13 mouse cellular contexts compared by ENCODE assay signal in genomic region chr1:128803058-128803432, GRCm38 (mm10).
DNase-seq lines count a peak whose midpoint lies in the region; ATAC-seq and TF ChIP-seq lines count a peak whose summit lies in the region.
"Had no signal": no experiment of that assay in that cellular context is flagged by ENCODE, and none has a peak within 500 bp of the region (broad histone marks: within the 10 kb centered on the region; RNA-seq: fewer than 3 reads in every experiment).

No protein-coding gene starts in this region.

- no peaks in the 10 kb centered on the region for H3K9me3 ChIP-seq in lung, embryonic 15.5 days
- no peaks in the 10 kb centered on the region for H3K9me3 ChIP-seq in forebrain, embryonic 12.5 days
- no peaks in the 10 kb centered on the region for H3K9me3 ChIP-seq in hindbrain, embryonic 13.5 days
- H3K9me3 ChIP-seq in stomach, embryonic 15.5 days, result no peaks in the 10 kb centered on the region
- H3K9me3 ChIP-seq: embryonic facial prominence, embryonic 12.5 days; megakaryocyte, embryonic 14.5 days had no signal

- no peak for TF ChIP-seq POLR2A in lung, adult 2 months (IDR thresholded peaks at IDR 0.05; ENCODE audit: borderline replicate concordance, extremely low read depth, low read depth, low read length)

- no peaks in the 10 kb centered on the region for H3K36me3 ChIP-seq in lung, embryonic 15.5 days
- no peaks in the 10 kb centered on the region for H3K36me3 ChIP-seq in forebrain, embryonic 12.5 days (replicated peaks)
- H3K36me3 ChIP-seq in hindbrain, embryonic 13.5 days, result no peaks in the 10 kb centered on the region
- H3K36me3 ChIP-seq in stomach, embryonic 15.5 days, result no peaks in the 10 kb centered on the region
- H3K36me3 ChIP-seq: embryonic facial prominence, embryonic 12.5 days had no signal

- TF ChIP-seq CTCF in lung, adult 2 months (IDR thresholded peaks at IDR 0.05; ENCODE audit: insufficient read depth, low read length), result no peak
- no peak for TF ChIP-seq CTCF in left cerebral cortex, adult 2 months (IDR thresholded peaks at IDR 0.05)

- intact Hi-C loops in left cerebral cortex, adult 2 months (cut with DNase I), result no loop called here

- peak overlapping the region; percentile 88 for H3K27ac ChIP-seq in lung, embryonic 15.5 days
- H3K27ac ChIP-seq in forebrain, embryonic 12.5 days, result no peak overlapping the region
- H3K27ac ChIP-seq in hindbrain, embryonic 13.5 days, result peak overlapping the region; percentile 55; the same call in 1 of the 2 replicates
- peak overlapping the region; percentile 31 for H3K27ac ChIP-seq in stomach, embryonic 15.5 days
- H3K27ac ChIP-seq in left cerebral cortex, adult 2 months, result no peak overlapping the region
- H3K27ac ChIP-seq: embryonic facial prominence, embryonic 12.5 days had no signal

- DNase-seq in lung, adult 2 months, result no peak
- no peak for DNase-seq in left cerebral cortex, adult 2 months (ENCODE audit: extremely low spot score in 1 of 2, low spot score in 2 of 2)
- no peak for DNase-seq in thymus, postnatal 25 days
- DNase-seq: cerebellum, adult 18-20 months; kidney, adult 8-10 months; layer of hippocampus, postnatal 36 days; thymus, postnatal 4 days had no signal

- H3K4me1 ChIP-seq in lung, embryonic 15.5 days, result peaks cover 11% of the 10 kb centered on the region
- no peaks in the 10 kb centered on the region for H3K4me1 ChIP-seq in lung, adult 2 months (ENCODE audit: control insufficient read depth, insufficient read depth, low read length)
- peaks cover 32% of the 10 kb centered on the region for H3K4me1 ChIP-seq in forebrain, embryonic 12.5 days
- H3K4me1 ChIP-seq in hindbrain, embryonic 13.5 days (replicated peaks), result peaks cover 29% of the 10 kb centered on the region
- H3K4me1 ChIP-seq in stomach, embryonic 15.5 days, result 0 out of 2 replicates have a peak, but pooled peaks cover 11% of the 10 kb centered on the region
- H3K4me1 ChIP-seq: megakaryocyte, embryonic 14.5 days had no signal

- no peak overlapping the region for H3K9ac ChIP-seq in lung, embryonic 15.5 days
- no peak overlapping the region for H3K9ac ChIP-seq in forebrain, embryonic 12.5 days
- no peak overlapping the region for H3K9ac ChIP-seq in hindbrain, embryonic 13.5 days
- no peak overlapping the region for H3K9ac ChIP-seq in stomach, embryonic 15.5 days
- H3K9ac ChIP-seq: embryonic facial prominence, embryonic 12.5 days had no signal

- no peaks in the 10 kb centered on the region for H3K27me3 ChIP-seq in lung, embryonic 15.5 days
- H3K27me3 ChIP-seq in forebrain, embryonic 12.5 days, result 0 out of 2 replicates have a peak, but pooled peaks cover 3% of the 10 kb centered on the region
- H3K27me3 ChIP-seq in hindbrain, embryonic 13.5 days, result no peaks in the 10 kb centered on the region
- no peaks in the 10 kb centered on the region for H3K27me3 ChIP-seq in stomach, embryonic 15.5 days (replicated peaks)

- H3K4me2 ChIP-seq in lung, embryonic 15.5 days, result no peak overlapping the region
- H3K4me2 ChIP-seq in forebrain, embryonic 12.5 days, result no peak overlapping the region
- no peak overlapping the region for H3K4me2 ChIP-seq in hindbrain, embryonic 13.5 days
- no peak overlapping the region for H3K4me2 ChIP-seq in stomach, embryonic 15.5 days

- H3K4me3 ChIP-seq in lung, embryonic 15.5 days, result no peak overlapping the region
- no peak overlapping the region for H3K4me3 ChIP-seq in lung, adult 2 months (replicated peaks; ENCODE audit: extremely low read depth, low read depth, low read length)
- no peak overlapping the region for H3K4me3 ChIP-seq in forebrain, embryonic 12.5 days (replicated peaks)
- H3K4me3 ChIP-seq in hindbrain, embryonic 13.5 days, result no peak overlapping the region
- no peak overlapping the region for H3K4me3 ChIP-seq in stomach, embryonic 15.5 days (replicated peaks)
- no peak overlapping the region for H3K4me3 ChIP-seq in left cerebral cortex, adult 2 months
- H3K4me3 ChIP-seq: embryonic facial prominence, embryonic 12.5 days; megakaryocyte, embryonic 14.5 days had no signal

- peak; percentile 60 for ATAC-seq in lung, embryonic 15.5 days (ENCODE audit: borderline replicate concordance, extremely low read depth, low FRiP score, low TSS enrichment)
- peak; percentile 16; the same call in 1 of the 2 replicates for ATAC-seq in forebrain, embryonic 12.5 days (ENCODE audit: low FRiP score)
- no peak for ATAC-seq in hindbrain, embryonic 13.5 days (ENCODE audit: low FRiP score)
- ATAC-seq in stomach, embryonic 15.5 days (ENCODE audit: insufficient read depth, low FRiP score, low read depth), result peak; percentile 41; the same call in 1 of the 2 replicates

Comparison
In these comparisons a context has a peak if more than half of its experiments do, and no peak if none do; other contexts are left out.
1. H3K27ac ChIP-seq: peak in lung, embryonic 15.5 days (single experiment), hindbrain, embryonic 13.5 days (single experiment) and stomach, embryonic 15.5 days (single experiment); none in forebrain, embryonic 12.5 days (single experiment) and left cerebral cortex, adult 2 months (single experiment).